Mouse (Mus musculus) heart, embryonic 10.5 days (tissue): ENCODE measurements around the gene Tmem114. TPM values are rescaled to one million over a fixed set of nuclear protein-coding genes. Genes with fewer than 3 reads are reported as not detected.
A peak's percentile ranks its signal among the peaks of the same experiment; 100 is the strongest.

ENCODE experiments used
- DNase-seq: peaks from one replicate; pipeline ENCODE4 v3.0.0-alpha.2; 2017; ENCODE audit warnings: low spot score
- H3K27ac ChIP-seq: fragments of 300-500 bp; sonication (generic); 2 replicates; pipeline ENCODE4 v1.5.1; 2016; ENCODE audit warnings: mild to moderate bottlenecking
- H3K27me3 ChIP-seq: fragments of 300-500 bp; sonication (generic); 2 replicates; pipeline ENCODE4 v1.6.1; 2016; ENCODE audit warnings: mild to moderate bottlenecking; ENCODE audit not compliant: poor library complexity, insufficient read depth, severe bottlenecking
- H3K36me3 ChIP-seq: fragments of 300-500 bp; sonication (generic); 2 replicates; pipeline ENCODE4 v1.6.1; 2016; ENCODE audit warnings: mild to moderate bottlenecking, moderate library complexity
- H3K4me1 ChIP-seq: fragments of 300-500 bp; sonication (generic); 2 replicates; pipeline ENCODE4 v1.6.1; 2016; ENCODE audit warnings: mild to moderate bottlenecking
- H3K4me3 ChIP-seq: fragments of 300-500 bp; sonication (generic); 2 replicates; pipeline ENCODE4 v1.5.1; 2016; ENCODE audit warnings: mild to moderate bottlenecking, moderate library complexity
- H3K9me3 ChIP-seq: fragments of 300-500 bp; sonication (generic); 2 replicates; pipeline ENCODE4 v1.6.1; 2016; ENCODE audit warnings: mild to moderate bottlenecking, moderate library complexity
- WGBS: fragments of 180-500 bp; shearing (Covaris S2); methylation state at CpG from one replicate; pipeline ENCODE4 v1.1.7; 2016; 5-methylcytosine and 5-hydroxymethylcytosine counted together
- polyA plus RNA-seq: library from polyadenylated mRNA; unstranded; fragments of >200 nt; fragmentation: Nextera tagmentation; extraction: Ambion mirVana; gene quantifications from 2 replicates; pipeline ENCODE4 v1.2.1, GENCODE M21; 2016

Gene Tmem114
- polyA plus RNA-seq, 1 experiment from 2014 or later: not detected

- Histone ChIP-seq H3K27ac (no peak overlapping the region), H3K4me3 (peak overlapping the region; percentile 50), H3K27me3 (peaks cover 73% of the 10 kb centered on the region), H3K36me3 (no peaks in the 10 kb centered on the region), H3K9me3 (no peaks in the 10 kb centered on the region), H3K4me1 (peaks cover 11% of the 10 kb centered on the region)
- WGBS: 6% methylated on average over 43 of the region's 43 CpGs
- DNase-seq: peak; percentile 74
Observed at GRCm38 (mm10) chr16:8424161-8424970, 570 bp downstream of the Tmem114 start.

- DNase-seq: peak; percentile 45
- Histone ChIP-seq H3K4me3 (no peak overlapping the region), H3K36me3 (no peaks in the 10 kb centered on the region), H3K27me3 (peaks cover 73% of the 10 kb centered on the region), H3K27ac (no peak overlapping the region), H3K4me1 (peaks cover 11% of the 10 kb centered on the region), H3K9me3 (no peaks in the 10 kb centered on the region)
- 45% methylated on average over 7 of the region's 7 CpGs for WGBS
Observed at GRCm38 (mm10) chr16:8423626-8424114, 1.3 kb downstream of the Tmem114 start.

DNA sequence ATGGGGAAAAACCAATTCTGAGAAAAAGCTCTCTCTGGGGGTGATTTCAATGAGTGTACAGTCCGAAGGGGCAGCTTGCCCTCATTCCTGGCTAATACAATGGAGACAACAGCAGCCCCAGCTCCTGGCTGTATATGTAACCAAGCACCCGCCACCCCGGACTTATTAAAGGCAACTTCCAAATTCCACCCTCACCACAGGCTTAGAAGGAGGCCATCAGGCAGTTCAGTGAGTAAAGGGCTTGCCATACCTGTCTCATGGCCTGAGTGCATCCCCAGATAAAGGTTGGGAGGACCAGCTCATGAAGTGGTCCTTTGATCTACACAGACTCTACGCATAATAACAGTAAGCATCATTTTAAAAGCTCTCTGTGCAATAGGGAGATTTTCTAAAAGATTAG is 4.1 kb downstream of the Tmem114 start:
- no peak overlapping the region for H3K4me3 ChIP-seq

DNA sequence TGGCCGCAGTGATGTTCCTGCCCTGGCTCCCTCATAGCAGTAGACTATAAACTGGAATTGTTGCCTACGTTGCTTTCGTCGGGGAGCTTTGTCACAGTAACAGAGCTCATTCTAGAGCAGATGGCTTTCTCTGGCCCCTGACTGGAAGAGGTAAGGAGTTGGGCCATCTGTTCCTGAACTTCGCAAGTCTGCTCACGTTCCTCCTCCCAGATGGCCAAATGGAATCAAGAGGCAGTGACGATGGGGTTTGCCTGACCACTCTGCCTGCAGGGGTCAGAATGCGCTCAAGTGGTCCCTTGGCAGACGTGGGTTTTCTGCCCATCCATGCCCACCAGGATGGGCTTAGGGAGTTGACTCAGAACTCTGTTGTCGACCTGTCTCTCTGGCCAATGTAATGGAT is 4.6 kb downstream of the Tmem114 start:
- Histone ChIP-seq H3K36me3 (no peaks in the 10 kb centered on the region), H3K4me1 (peaks cover 11% of the 10 kb centered on the region), H3K9me3 (no peaks in the 10 kb centered on the region), H3K27ac (no peak overlapping the region), H3K27me3 (peaks cover 46% of the 10 kb centered on the region), H3K4me3 (no peak overlapping the region)
- peak; percentile 63 for DNase-seq
- WGBS: 72% methylated on average over 10 of the region's 10 CpGs

More for the DNA sequence above, 4.1 kb downstream of the Tmem114 start:
- no peaks in the 10 kb centered on the region for H3K36me3 ChIP-seq
- WGBS: 83% methylated on average over 4 of the region's 4 CpGs
- DNase-seq: peak; percentile 42
- no peaks in the 10 kb centered on the region for H3K9me3 ChIP-seq
- peaks cover 50% of the 10 kb centered on the region for H3K27me3 ChIP-seq
- H3K27ac ChIP-seq: no peak overlapping the region
- H3K4me1 ChIP-seq: peaks cover 11% of the 10 kb centered on the region

DNA sequence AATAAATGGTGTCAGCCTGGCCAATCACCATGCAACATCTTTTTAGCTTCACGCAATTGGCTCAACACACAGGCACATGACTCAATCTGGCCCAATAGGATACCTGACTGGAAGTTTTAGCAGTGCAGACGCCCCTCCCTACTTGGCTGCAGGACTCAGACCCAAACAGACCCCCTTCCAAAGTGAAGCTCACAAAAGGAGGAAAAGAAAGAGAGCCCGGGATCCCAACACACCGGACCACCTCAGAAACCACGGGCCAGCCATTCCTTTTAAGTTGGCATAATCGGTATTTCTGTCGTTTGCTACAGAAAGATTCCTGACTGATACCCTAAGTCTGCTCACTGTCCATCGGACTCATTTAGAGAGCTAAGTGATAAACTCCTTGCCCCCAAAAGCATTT is 5.3 kb downstream of the Tmem114 start:
- H3K27me3 ChIP-seq: peaks cover 38% of the 10 kb centered on the region
- 88% methylated on average over 8 of the region's 8 CpGs for WGBS
- peaks cover 7% of the 10 kb centered on the region for H3K4me1 ChIP-seq
- H3K4me3 ChIP-seq: no peak overlapping the region
- no peak overlapping the region for H3K27ac ChIP-seq
- no peaks in the 10 kb centered on the region for H3K9me3 ChIP-seq
- peak; percentile 50 for DNase-seq
- no peaks in the 10 kb centered on the region for H3K36me3 ChIP-seq

DNA sequence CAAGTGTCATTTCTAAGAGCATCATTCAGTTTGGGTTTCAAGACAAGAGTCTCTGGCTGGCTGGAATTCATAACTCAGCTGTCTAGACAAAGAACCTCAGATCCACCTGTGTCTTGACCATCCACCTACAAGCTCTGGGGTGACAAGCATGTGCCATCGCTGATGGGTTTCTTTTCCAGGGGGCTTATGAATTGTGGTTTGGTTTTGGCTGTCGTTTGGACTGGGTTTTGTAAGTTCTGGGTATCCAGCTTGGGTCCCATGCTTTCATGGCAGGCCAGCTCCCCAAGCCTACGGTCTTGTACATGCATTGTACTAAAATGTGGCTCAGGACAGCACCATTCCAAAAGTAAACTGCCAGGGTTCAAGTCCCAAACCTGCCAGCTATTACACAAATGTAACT is 6.8 kb downstream of the Tmem114 start:
- Histone ChIP-seq H3K9me3 (no peaks in the 10 kb centered on the region), H3K27me3 (peaks cover 23% of the 10 kb centered on the region), H3K27ac (no peak overlapping the region), H3K36me3 (no peaks in the 10 kb centered on the region), H3K4me1 (no peaks in the 10 kb centered on the region), H3K4me3 (no peak overlapping the region)
- WGBS: 77% methylated on average over 3 of the region's 3 CpGs
- peak; percentile 58 for DNase-seq

DNA sequence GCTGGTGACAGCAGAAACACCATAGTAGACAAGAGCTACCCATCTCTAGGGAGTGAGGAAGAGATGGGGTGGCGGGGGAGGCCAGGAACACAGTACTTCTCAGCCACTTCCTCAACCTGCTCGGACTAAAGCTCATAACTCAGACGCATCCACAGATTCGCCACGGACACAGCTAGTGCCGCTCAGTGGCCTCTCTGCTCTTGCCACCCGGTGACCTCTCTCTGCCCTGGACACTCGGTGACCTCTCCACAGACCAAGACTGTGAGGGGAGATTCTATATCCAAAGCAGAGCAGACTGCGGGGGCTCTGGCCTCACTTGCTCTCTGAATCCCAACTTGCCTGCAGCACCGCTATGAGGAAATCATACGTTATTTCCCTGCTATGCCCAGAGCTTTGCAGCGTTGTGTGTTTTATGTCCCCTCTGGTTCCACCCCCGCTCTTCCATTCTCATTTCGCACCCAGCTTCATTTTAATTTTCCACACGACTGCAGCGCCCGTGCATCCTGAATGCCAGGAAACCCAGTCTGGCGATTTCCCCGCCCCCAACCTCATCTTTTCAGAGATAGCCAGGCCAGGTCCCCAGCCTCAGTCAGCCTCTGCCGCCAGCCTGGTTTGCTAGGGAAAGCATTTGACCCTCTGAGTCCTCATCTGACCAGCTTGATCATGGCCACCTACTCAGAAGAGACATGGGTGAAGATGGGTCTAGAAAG is 7.8 kb downstream of the Tmem114 start:
- peaks cover 14% of the 10 kb centered on the region; the same call in 1 of the 2 replicates for H3K27me3 ChIP-seq
- no peaks in the 10 kb centered on the region for H3K36me3 ChIP-seq
- DNase-seq: peak; percentile 73
- H3K27ac ChIP-seq: no peak overlapping the region
- 66% methylated on average over 20 of the region's 20 CpGs for WGBS
- no peaks in the 10 kb centered on the region for H3K4me1 ChIP-seq
- H3K4me3 ChIP-seq: no peak overlapping the region
- H3K9me3 ChIP-seq: no peaks in the 10 kb centered on the region

DNA sequence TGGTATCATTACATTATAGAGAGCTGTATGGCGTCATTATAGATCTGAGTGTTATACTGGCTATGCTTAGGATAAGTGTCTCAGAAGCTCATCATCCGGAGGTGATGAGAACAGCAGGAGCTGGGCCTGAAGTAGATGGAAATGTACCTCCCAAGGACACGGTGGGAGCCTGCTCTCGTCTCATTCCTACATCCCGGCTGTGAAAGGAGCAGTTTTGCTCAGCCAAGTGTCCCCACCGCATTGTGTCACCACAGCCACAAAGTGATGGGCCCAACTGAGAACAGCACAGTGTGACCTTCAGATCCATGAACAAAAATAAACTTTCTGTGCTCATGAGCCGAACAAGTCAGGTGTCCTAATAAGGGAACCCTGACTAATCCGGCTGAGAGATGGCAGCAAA is 8.9 kb downstream of the Tmem114 start:
- H3K27ac ChIP-seq: no peak overlapping the region
- peaks cover 14% of the 10 kb centered on the region; the same call in 1 of the 2 replicates for H3K27me3 ChIP-seq
- H3K4me3 ChIP-seq: no peak overlapping the region
- 78% methylated on average over 8 of the region's 8 CpGs for WGBS
- H3K36me3 ChIP-seq: no peaks in the 10 kb centered on the region
- H3K4me1 ChIP-seq: no peaks in the 10 kb centered on the region
- H3K9me3 ChIP-seq: no peaks in the 10 kb centered on the region
- peak; percentile 58 for DNase-seq

- 78% methylated on average over 8 of the region's 8 CpGs for WGBS
- peaks cover 25% of the 10 kb centered on the region; the same call in 1 of the 2 replicates for H3K27me3 ChIP-seq
- no peaks in the 10 kb centered on the region for H3K36me3 ChIP-seq
- H3K4me1 ChIP-seq: peaks cover 8% of the 10 kb centered on the region; the same call in 1 of the 2 replicates
- DNase-seq: peak; percentile 74
- no peaks in the 10 kb centered on the region for H3K9me3 ChIP-seq
- H3K4me3 ChIP-seq: no peak overlapping the region
- H3K27ac ChIP-seq: no peak overlapping the region
Observed at GRCm38 (mm10) chr16:8413441-8413840, 11.5 kb downstream of the Tmem114 start.

GRCm38 (mm10) chr16:8412213-8412612 is 12.7 kb downstream of the Tmem114 start:
- Histone ChIP-seq H3K4me3 (no peak overlapping the region), H3K27me3 (peaks cover 32% of the 10 kb centered on the region; the same call in 1 of the 2 replicates), H3K4me1 (peaks cover 8% of the 10 kb centered on the region; the same call in 1 of the 2 replicates), H3K9me3 (no peaks in the 10 kb centered on the region), H3K36me3 (no peaks in the 10 kb centered on the region), H3K27ac (no peak overlapping the region)
- WGBS: 15% methylated on average over 7 of the region's 7 CpGs
- DNase-seq: no peak

GRCm38 (mm10) chr16:8409197-8409596 is 15.7 kb downstream of the Tmem114 start:
- Histone ChIP-seq H3K27me3 (peaks cover 45% of the 10 kb centered on the region; the same call in 1 of the 2 replicates), H3K4me1 (peaks cover 8% of the 10 kb centered on the region; the same call in 1 of the 2 replicates), H3K4me3 (peak overlapping the region; percentile 27; the same call in 1 of the 2 replicates), H3K27ac (no peak overlapping the region), H3K9me3 (no peaks in the 10 kb centered on the region), H3K36me3 (no peaks in the 10 kb centered on the region)
- no peak for DNase-seq
- WGBS: 14% methylated on average over 10 of the region's 10 CpGs

DNA sequence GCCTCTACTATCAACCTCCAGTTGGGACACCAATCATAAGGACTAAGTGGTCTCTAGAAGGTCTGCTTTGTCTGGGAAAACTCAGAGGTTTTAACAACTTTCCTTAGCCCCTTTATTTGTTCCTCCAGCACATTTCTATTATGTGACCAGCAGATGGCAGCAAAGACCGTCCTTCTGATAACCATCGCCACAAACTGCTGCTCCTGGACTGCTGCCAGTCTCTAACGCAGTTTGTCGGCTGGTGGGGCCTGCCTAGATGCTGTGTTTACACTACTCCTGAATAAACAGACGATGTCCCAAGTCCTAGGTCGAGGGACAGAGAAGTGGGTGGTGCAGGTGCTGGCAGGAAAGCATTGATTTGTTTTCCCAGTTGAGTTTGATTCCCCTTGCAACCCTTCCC is 18.2 kb downstream of the Tmem114 start:
- Histone ChIP-seq H3K4me3 (no peak overlapping the region), H3K27me3 (peaks cover 42% of the 10 kb centered on the region; the same call in 1 of the 2 replicates), H3K36me3 (no peaks in the 10 kb centered on the region), H3K9me3 (no peaks in the 10 kb centered on the region), H3K27ac (no peak overlapping the region), H3K4me1 (peaks cover 8% of the 10 kb centered on the region; the same call in 1 of the 2 replicates)
- 0% methylated on average over 6 of the region's 6 CpGs for WGBS
- no peak for DNase-seq

- H3K9me3 ChIP-seq: no peaks in the 10 kb centered on the region
- WGBS: 70% methylated on average over 2 of the region's 2 CpGs
- no peak overlapping the region for H3K27ac ChIP-seq
- H3K36me3 ChIP-seq: no peaks in the 10 kb centered on the region
- no peak for DNase-seq
- H3K27me3 ChIP-seq: peaks cover 13% of the 10 kb centered on the region; the same call in 1 of the 2 replicates
- no peak overlapping the region for H3K4me3 ChIP-seq
- 0 out of 2 replicates have a peak, but pooled peaks cover 3% of the 10 kb centered on the region for H3K4me1 ChIP-seq
Observed at GRCm38 (mm10) chr16:8402663-8403062, 22.3 kb downstream of the Tmem114 start.
